In the genomic region with DNA sequence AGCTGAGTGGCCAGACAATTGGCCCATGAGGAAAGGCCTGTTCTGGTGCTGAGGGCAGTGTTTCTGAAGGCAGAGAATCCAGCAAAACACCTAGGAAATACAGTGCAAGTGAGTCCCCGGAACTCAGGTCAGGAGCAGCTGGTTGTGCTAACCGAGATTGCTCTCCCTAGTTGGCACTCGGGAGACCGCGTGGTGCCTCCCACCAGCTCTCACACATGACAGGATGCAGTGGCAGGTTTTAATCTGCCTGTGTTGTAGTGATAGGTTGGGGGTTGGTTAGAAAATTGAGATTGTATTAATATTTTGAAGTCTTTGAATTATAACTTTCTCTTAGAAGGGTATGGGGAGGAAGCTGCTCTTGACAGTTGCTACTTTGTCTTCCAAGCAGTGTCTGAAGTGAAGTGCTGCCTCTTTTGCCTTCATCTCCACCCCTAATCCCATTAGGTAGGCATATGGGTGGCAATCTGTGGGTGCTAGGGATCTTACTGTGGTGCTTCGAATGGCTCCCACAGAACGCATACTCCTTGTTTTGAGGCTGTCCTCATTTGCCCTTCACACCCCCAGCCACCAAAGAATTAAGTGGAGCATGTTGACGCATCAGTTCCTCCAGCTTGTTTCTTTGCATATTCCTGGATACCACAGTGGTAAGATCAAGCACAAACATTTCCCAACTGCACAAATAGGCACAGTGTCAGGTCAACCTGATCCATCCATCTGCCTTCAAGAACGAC, we compare ENCODE assay signal across 17 mouse cellular contexts.
"Had no signal": no experiment of that assay in that cellular context is flagged by ENCODE, and none has a peak within 500 bp of the region (broad histone marks: within the 10 kb centered on the region; RNA-seq: fewer than 3 reads in every experiment).

No protein-coding gene starts in this region.

- H3K9ac ChIP-seq: liver, embryonic 15.5 days; neural tube, embryonic 13.5 days had no signal

- H3K9me3 ChIP-seq: limb, embryonic 10.5 days; liver, embryonic 15.5 days; neural tube, embryonic 13.5 days had no signal

- H3K4me2 ChIP-seq: liver, embryonic 11.5 days; liver, embryonic 15.5 days; neural tube, embryonic 13.5 days had no signal

- ATAC-seq: lung, postnatal 0 days had no signal

- H3K36me3 ChIP-seq: limb, embryonic 10.5 days; liver, embryonic 15.5 days; neural tube, embryonic 13.5 days had no signal

- H3K4me3 ChIP-seq: left cerebral cortex, adult 2 months; limb, embryonic 10.5 days; liver, embryonic 15.5 days; neural tube, embryonic 13.5 days had no signal

- H3K27ac ChIP-seq: left cerebral cortex, adult 2 months; limb, embryonic 10.5 days; liver, embryonic 15.5 days; macrophage; neural tube, embryonic 13.5 days had no signal

- DNase-seq: kidney, adult 11 months; kidney, adult 9 months; kidney, postnatal 14 days; lung, adult 2 months; midbrain, embryonic 14.5 days; retina, postnatal 1 day; right cerebral cortex, postnatal 4 days; spleen, adult 18-20 months; thymus, adult 18-20 months; thymus, postnatal 14 days had no signal

- H3K27me3 ChIP-seq: liver, embryonic 15.5 days; neural tube, embryonic 13.5 days had no signal
